Mouse (Mus musculus) neutrophil, adult 5-6 weeks (primary cell): ENCODE data around the gene Mroh3. TPM values are rescaled to one million over a fixed set of nuclear protein-coding genes. Genes with fewer than 3 reads are reported as not detected.

Experiments used
- ATAC-seq: fragments of 151-379, 151-347 bp; 2 replicates; pipeline ENCODE4 v1.8.0; 2017; ENCODE audit warnings: mild to moderate bottlenecking, moderate TSS enrichment; ENCODE audit not compliant: insufficient number of reproducible peaks, poor library complexity, low FRiP score, severe bottlenecking; ENCODE audit errors: extremely low read depth
- total RNA-seq: library from RNA; stranded (forward); fragments of 200-1000 nt; gene quantifications from 2 replicates; pipeline ENCODE4 v1.2.3, GENCODE M21; 2017

The Mroh3 gene
- total RNA-seq, 1 experiment from 2014 or later, result not detected

DNA sequence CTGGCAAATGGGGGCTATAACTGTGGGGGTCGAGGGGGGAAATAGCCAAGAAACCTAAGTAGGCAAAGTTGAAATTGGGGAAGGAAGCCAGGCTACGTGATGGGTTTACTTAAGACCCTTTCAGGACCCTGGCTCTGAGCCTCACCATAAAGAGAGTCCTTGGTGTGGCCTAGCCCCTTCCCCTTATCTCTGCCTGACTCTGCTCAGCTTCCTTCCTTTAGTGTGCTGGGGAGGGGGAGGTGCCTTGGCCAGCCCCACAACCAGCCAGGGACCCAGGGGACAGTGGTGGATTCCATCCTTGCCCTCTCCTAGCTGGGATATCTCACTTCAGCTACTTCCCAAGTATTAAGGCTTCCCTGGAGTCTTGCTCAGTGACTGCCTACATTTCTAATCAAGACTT lies 78.1 kb downstream of the Mroh3 start:
- ATAC-seq, result no peak

DNA sequence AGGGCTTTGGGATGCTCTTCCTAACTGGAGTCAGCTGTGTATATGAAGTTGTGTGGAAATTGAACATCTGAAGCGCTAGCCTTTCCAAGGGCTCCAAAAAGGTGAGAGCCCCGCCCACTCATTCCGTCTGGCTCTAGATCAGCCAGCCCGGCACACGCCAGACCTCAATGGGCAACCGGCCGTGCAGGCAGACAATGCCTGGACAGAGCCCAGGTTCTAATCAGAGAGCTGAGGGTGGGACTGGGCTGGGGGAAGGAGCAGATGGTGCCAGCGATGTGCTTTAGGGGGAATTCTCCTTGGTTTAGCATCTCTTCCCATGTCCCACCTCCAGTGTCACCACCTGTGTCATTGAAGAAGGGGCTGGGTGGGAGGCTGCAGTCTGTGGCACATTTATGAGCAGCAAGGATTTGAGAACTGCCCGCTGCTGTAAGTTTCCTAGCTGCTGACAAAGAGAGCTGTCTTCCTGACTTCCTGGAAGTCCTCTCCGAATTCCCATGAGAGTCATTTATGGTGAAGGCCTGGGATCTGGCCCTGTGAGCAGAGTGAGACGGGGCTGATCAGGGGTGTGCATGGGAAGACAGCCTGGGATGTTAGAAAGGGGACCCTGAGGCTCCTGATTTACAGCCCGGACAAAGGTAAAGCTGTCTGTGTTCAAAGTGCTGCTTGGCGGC lies 78.9 kb downstream of the Mroh3 start:
- ATAC-seq, result no peak

DNA sequence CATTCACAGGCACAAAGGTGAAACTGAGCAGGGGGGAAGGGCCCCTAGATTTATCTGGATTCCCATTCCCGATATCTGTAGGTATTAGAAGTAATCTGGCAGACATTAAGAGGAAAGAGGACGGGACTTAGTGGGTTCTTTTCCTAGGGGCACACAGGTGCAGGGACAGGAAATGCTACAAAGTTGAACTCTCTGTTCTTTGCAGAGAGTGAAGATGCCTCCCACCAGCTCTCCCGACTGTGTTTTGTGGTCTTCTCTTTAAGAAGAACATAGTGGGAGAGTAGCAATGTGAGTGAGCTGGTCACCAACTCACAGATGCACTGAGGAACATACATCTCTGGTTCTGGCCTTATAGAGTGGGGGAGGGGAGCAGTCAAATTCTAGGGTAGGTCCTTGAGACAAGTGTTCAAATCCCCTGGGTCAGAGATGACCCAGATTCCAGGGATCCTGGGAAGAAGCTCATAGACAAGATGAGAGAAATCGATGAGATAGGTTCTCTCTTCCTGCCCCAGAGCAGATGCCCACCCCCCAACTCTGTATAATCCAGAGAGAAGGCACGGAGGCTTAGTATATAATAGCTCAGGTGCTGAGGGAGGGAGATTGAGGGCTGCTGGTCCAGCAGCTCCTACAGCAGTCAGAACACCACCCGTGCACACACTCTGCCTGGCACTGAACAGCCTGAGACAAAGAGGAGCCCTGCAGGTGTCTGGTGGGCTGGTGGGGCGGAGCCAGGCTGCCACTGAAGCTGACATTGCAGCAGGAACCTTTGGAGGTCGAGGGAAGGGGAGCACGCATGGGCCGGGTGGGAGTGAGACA lies 80.0 kb downstream of the Mroh3 start:
- ATAC-seq, result no peak

Other genes with a start within 250 kb of the Mroh3 start
- under 0.01 TPM in 1 of 2 replicates, not detected in the other for gene Igfn1, start 206.5 kb downstream of the Mroh3 start, total RNA-seq
- 3.3 and 4.3 TPM in 2 replicates for gene Tmem9, start 204.7 kb downstream of the Mroh3 start, total RNA-seq
- gene Ascl5, start 162.0 kb downstream of the Mroh3 start, total RNA-seq, result not detected in 2 replicates
- gene Cacna1s, start 160.1 kb downstream of the Mroh3 start, total RNA-seq, result 1.4 TPM in 1 of 2 replicates, not detected in the other
- gene Kif21b, start 81.4 kb downstream of the Mroh3 start, total RNA-seq, result 175 and 183 TPM in 2 replicates
- gene Inava, start 21.4 kb upstream of the Mroh3 start, total RNA-seq, result not detected in 2 replicates
- gene Gpr25, start 48.0 kb upstream of the Mroh3 start, total RNA-seq, result not detected in 2 replicates
- gene Camsap2, start 133.3 kb upstream of the Mroh3 start, total RNA-seq, result 28.2 and 28.4 TPM in 2 replicates
- gene Ddx59, start 202.4 kb upstream of the Mroh3 start, total RNA-seq, result 14.2 and 14.7 TPM in 2 replicates